Mouse (Mus musculus) left cerebral cortex, adult 6 months (tissue): ENCODE results near the gene Ctdspl2. TPM values are rescaled to one million over a fixed set of nuclear protein-coding genes. Genes with fewer than 3 reads are reported as not detected.

Experiments used
- long read RNA-seq, 2 experiments: library from polyadenylated mRNA; unstranded; transcript quantifications; one replicate each; pipeline ENCODE4 v2.0.0; 2019 to 2020
- polyA plus RNA-seq: library from polyadenylated mRNA; unstranded; fragments of <200 nt; fragmentation: Nextera tagmentation; gene quantifications from 2 replicates; pipeline ENCODE4 v1.2.3, GENCODE M21; 2021

Ctdspl2 gene
- 17.2 and 17.7 TPM in 2 replicates for polyA plus RNA-seq
- long read RNA-seq, experiment 1, full-length matches to known transcripts, result 97 of 134 reads
- long read RNA-seq, experiment 1, partial matches to known transcripts, result 20 of 134 reads
- long read RNA-seq, experiment 1, other reads (novel, unspliced or antisense), result 17 of 134 reads
- long read RNA-seq, experiment 2, full-length matches to known transcripts, result 7 of 49 reads
- long read RNA-seq, experiment 2, partial matches to known transcripts, result 14 of 49 reads
- long read RNA-seq, experiment 2, other reads (novel, unspliced or antisense), result 28 of 49 reads

GRCm38 (mm10) chr2:121955765-121956223 lies at the start of gene Ctdspl2, which contains the start of gene Mageb3:
Gene Ctdspl2 (plus strand): TSS chr2:121956001.
Gene Mageb3 (minus strand): TSS chr2:121956092.

GRCm38 (mm10) chr2:122027862-122028755 lies 72.3 kb downstream of the Ctdspl2 start, which contains the start of gene Eif3j1:
Gene Eif3j1 (plus strand): TSS chr2:122028546.

Other genes starting within 250 kb of the Ctdspl2 start
- 8.0 and 10.2 TPM in 2 replicates for gene Frmd5, start 148.9 kb upstream of the Ctdspl2 start, polyA plus RNA-seq
- gene Casc4, start 89.0 kb upstream of the Ctdspl2 start, polyA plus RNA-seq, result 21.4 and 89.8 TPM in 2 replicates
- gene Mageb3, start 91 bp downstream of the Ctdspl2 start, polyA plus RNA-seq, result not detected in 2 replicates
- 26.0 and 30.2 TPM in 2 replicates for gene Eif3j1, start 72.5 kb downstream of the Ctdspl2 start, polyA plus RNA-seq
- gene Spg11, start 162.4 kb downstream of the Ctdspl2 start, polyA plus RNA-seq, result 1.8 and 2.4 TPM in 2 replicates
- 312 and 393 TPM in 2 replicates for gene B2m, start 191.7 kb downstream of the Ctdspl2 start, polyA plus RNA-seq
- 0.06 TPM in 1 of 2 replicates, not detected in the other for gene Trim69, start 204.7 kb downstream of the Ctdspl2 start, polyA plus RNA-seq
- gene Patl2, start 230.2 kb downstream of the Ctdspl2 start, polyA plus RNA-seq, result 0.09 and 0.13 TPM in 2 replicates
- not detected in 2 replicates for gene Terb2, start 230.3 kb downstream of the Ctdspl2 start, polyA plus RNA-seq